Mouse (Mus musculus): ENCODE measurements around the gene Ccl6. TPM values are rescaled to one million over a fixed set of nuclear protein-coding genes. Genes with fewer than 3 reads are reported as not detected.
"Not testable (repeated sequence)": the region's sequence is repeated elsewhere in the genome, so short reads cannot be mapped to it uniquely, and the experiment has no call there.

Ccl6 gene
- polyA plus RNA-seq, 1 experiment, result 2.6 TPM

DNA sequence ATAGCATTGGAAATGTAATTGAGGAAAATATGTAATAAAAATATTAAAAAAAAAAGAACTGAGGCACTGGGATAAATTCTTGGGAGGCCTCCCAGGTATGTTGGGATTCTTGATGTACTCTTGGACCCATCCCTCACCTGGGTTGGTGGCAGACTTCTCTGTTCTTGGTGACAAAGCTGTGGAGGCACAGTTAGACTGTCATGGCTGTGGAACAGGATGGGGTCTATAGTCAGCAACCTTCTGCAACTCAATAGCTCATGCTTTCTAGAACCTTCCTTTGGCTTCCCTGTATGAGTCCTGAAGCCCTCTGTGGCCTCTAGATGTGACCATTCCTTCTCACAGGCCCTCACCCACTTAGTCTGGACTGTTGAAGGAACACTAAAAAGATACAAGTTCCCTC is 26.3 kb downstream of the Ccl6 start:
- no peak for DNase-seq (ENCODE audit: extremely low spot score in 1 of 2, low spot score in 1 of 2)

DNA sequence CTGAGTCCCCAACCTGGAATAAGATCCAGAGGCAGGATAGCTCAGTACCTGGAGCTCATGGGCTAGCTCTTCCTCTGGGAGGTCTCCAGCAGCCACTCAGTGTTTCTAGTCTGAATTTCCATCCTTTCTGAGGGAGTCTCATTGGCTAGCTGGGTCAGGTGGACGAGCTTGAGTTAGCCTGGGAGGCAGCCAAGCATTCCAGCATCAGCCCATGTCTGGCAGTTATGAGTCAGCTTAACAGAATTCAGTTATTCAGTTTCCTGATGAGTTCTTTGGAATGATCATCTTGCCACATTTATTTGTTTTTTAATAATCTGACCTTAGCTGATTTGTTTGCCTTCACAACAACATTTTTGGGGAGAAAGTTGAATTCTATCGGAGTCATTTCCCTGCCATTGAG is 29.1 kb downstream of the Ccl6 start:
- DNase-seq (ENCODE audit: extremely low spot score in 1 of 2, low spot score in 1 of 2), result peak; percentile 8 to 56

DNA sequence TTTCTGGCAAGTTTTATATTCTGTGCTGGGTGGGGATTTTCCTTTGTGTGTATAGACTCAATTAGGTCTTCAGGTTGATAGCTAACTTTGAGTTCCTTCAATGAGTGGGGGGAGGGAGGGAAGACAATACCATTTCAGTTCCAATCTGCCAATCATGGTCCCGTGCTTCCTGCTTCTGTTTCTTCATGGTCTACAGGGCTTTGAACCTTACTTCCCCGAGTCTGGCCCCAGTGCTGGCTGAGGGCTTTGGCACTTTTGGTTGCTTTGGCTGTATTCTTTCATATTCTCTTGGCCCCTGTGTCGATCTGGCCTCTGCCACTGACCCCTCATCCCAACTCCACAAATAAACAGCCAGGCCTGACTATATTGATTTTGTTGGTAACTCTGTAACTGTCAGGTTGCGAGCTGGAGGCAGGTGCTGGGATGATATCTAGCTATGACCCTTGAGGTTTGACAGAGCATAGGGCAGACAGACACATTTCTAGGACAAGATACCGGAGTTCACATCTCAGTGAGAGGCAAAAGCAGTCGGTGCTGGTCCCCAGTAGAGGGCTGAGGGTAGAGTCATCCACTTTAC is 30.5 kb downstream of the Ccl6 start:
- DNase-seq (ENCODE audit: extremely low spot score in 1 of 2, low spot score in 1 of 2), result no peak

DNA sequence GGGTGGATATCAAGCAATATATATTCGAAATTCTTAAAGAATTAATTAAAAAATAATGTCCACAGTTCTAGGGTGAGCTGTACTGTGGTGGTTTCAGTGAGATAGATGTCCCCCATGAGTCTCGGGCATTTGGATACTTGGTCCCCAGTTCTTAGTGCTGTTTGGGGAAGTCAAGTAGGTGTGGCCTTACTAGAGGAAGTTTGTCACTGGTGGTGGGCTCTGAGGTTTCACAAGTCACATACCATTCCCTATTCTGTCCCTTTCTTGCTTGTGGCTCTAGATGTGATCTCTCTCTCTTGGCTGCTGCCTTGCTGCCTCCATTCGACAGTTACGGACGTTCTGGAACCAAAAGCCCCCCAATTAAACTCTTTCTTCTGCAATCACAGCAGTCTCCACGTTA is 32.5 kb downstream of the Ccl6 start:
- DNase-seq (ENCODE audit: extremely low spot score in 1 of 2, low spot score in 1 of 2), result no peak

DNA sequence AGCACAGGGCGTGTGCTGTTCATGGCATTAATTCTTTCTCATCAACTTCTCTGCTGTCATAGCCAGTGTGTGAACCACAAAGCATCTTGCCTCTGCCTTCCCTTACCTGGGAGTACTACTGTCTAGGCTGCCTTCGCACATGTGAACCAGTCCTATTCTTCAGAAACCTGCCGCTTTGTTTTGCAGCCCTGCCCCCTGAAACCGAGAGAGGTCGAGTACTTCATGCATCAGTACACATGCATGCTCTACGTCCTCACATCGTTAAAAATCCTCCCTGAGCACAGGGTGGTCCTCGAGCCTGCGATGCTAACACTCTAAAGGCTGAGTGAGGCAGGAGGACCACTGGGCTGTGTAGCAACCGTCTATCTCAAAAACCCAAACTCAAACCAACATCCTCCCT is 35.8 kb downstream of the Ccl6 start:
- no peak for DNase-seq (ENCODE audit: extremely low spot score in 1 of 2, low spot score in 1 of 2)

DNA sequence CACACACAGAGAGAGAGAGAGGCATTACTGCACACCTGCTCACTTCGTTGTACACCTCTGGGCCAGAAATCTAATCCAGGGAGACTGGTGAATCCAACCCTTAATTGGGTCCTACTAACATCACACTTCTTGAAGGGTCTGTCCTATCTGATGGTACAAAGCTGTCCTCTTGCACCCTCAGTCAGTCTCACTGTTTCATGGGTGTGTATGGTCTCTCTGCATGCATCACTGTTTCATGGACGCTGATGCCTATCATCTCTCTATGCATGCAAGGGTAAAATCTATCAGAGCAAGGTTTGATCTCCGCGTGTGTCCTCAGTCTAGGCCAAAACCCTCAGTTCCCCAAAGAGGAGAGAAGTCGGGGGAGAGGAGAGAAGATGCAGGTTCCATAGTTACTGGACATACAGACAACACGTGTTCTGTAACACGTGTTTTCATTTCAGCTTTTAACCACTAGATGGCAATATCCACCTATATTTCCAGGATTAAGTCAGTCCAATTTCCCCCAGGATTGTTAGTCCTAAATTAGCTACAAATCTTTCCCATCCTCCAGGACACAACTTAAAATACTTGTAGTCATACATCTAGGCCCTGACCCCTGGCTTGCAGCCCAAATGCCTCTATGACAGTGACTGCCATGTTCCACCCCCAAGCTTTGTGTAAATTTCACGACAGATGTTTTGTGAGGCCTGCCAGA is 36.7 kb downstream of the Ccl6 start:
- peak; percentile 18 to 87 for DNase-seq (ENCODE audit: extremely low spot score in 1 of 2, low spot score in 1 of 2)

DNA sequence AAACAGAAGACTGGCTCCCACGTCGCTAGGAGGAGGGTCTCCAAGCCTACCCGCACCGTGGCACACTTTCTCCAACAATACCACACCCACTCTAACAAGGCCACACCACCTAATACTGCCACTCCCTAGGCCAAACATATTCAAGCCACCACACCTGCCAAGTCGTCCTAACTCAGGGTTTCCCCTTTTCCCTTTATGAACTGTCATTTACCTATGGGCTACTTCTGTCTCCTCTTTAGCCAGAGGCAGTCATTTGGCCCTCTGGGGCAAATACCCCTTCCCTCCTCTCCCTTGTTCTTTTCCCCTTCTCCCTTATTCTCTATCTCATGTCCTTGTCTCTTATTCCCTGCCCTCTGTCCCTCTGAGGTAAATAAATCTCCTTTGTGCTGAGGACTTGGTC is 41.2 kb downstream of the Ccl6 start:
- DNase-seq (ENCODE audit: extremely low spot score in 1 of 2, low spot score in 1 of 2), result no peak

DNA sequence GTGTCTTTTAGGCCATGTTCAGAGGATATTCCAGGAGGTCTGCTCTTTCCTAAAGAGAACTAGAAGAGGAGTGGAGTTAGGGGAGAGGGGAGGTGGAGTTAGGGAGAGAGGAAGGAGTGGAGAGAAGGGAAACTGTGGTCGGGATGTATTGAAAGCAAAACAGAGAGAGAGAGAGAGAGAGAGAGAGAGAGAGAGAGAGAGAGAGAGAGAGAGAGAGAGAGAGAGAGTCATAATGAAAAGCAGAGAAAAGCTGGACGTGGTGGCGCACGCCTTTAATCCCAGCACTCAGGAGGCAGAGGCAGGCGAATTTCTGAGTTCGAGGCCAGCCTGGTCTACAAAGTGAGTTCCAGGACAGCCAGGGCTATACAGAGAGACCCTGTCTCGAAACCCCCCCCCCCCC is 41.9 kb downstream of the Ccl6 start:
- not testable (repeated sequence) for DNase-seq (ENCODE audit: extremely low spot score in 1 of 2, low spot score in 1 of 2)

DNA sequence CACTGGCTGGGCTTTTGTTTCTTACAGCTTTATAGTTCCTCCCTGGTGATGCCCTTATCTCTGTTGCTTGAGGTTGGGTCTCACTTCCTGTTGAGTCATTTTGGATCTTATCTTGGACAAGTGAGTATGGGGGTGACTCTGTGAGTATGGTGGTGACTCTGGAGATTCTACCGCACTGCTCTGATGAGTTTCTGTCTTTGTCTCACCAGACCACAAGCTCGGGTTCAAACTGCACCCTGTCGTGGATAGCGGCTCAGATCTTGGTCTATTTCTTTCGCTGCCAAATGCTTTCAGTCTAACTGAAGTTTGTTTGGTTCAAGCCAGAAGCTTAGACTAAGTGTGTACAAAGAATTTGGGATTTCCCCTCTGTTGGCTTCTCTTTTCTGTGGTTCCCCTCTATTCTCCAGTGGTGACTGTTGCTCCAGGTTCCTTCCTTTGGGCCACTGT is 42.7 kb downstream of the Ccl6 start:
- no peak for DNase-seq (ENCODE audit: extremely low spot score in 1 of 2, low spot score in 1 of 2)

DNA sequence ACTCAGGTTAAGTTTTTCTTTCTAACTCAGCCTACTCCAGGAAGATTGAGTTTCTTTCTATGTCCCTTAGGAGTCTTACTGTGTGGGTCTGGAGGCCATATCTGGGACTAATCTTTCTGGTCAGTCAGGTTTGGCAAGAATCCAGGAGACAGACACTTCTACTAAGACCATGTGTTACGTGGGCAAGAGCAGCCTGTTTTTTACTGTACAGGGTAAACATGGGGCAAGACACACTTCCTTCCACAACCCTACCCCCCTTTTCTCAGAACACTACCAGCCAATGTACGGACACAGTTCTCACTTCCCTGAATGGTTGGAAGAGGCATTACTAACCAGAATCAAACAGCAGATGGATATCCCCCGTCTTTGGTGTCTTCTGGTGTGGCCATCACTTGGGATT is 48.7 kb downstream of the Ccl6 start:
- no peak for DNase-seq (ENCODE audit: extremely low spot score in 1 of 2, low spot score in 1 of 2)

DNA sequence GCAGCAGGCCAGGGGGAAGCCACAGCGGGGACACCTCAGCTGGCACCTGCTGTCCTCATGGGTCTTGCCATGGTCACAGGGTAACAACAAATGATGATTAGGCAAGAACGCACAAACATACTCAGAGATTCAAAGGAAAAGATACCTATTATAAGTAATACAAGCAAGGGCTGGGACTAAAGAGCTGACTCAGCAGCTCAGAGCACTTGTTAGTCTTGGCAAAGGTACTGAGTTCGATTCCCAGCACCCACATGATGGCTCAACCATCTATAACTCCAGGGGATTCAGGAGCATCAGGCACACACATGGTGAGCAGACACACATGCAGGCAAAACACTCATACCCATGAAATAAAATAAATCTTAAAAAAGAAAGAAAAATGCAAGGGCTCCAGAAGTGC is 51.5 kb downstream of the Ccl6 start:
- DNase-seq (ENCODE audit: extremely low spot score in 1 of 2, low spot score in 1 of 2), result no peak

DNA sequence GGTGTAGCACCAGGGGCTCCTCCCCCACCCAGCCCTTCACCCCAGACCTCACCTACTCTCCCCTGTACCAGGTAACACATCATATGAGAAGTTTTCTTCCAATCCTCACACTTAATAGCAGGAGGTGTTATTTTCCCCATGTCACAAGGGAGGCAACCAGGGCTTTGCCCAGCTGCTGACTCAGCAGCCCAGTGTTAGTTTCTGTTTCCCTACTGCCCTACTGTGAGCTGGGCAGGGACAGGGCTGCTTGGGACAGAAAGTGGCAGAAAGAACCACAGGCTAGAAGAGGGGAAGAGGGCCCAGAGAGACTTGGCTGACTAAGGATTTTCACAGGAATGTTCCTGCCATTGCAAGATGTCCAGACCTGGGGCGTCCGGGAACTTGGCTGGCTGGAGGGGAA is 52.0 kb downstream of the Ccl6 start:
- DNase-seq (ENCODE audit: extremely low spot score in 1 of 2, low spot score in 1 of 2), result no peak

DNA sequence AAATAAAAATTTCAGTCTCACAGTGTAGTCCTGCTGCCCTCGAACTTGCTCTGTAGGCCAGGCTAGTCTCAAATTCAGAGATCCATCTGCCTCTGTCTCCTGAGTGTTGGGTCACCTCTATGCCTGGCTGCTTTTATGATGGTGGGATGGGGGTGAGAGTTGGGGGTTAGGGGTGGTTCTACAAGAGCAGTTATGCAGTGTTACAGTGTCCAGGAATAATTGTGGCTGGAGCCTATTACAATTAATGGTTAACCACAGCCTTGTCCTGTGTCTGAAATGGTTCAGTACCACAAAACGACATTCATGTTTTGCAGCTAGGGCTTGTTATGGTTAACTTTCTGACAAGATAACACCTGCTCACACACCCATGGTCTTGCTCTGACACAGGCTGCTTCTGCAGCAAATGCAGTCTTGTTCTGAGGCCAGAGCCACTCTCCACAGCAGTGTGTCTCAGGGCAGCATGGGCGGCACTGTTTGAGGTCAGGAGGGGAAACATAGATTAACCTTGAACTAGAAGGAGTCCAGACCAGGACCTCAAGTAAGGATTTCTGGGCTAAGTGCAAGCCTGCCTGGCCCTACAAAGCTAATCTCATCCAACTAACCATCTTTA is 54.1 kb downstream of the Ccl6 start:
- DNase-seq (ENCODE audit: extremely low spot score in 1 of 2, low spot score in 1 of 2), result no peak

Other genes starting within 250 kb of the Ccl6 start
- gene Rasl10b, start 183.9 kb downstream of the Ccl6 start, polyA plus RNA-seq (2012; rRNA removed), result 341 and 351 TPM in 2 replicates
- 0.04 TPM in 1 of 2 replicates, not detected in the other for gene Gas2l2, start 163.6 kb downstream of the Ccl6 start, polyA plus RNA-seq (2012; rRNA removed)
- gene 1700020L24Rik, start 155.4 kb downstream of the Ccl6 start, polyA plus RNA-seq (2012; rRNA removed), result 0.60 and 0.80 TPM in 2 replicates
- gene Mmp28, start 130.0 kb downstream of the Ccl6 start, polyA plus RNA-seq (2012; rRNA removed), result 3.6 and 3.9 TPM in 2 replicates
- 70.8 and 70.9 TPM in 2 replicates for gene Taf15, start 120.0 kb downstream of the Ccl6 start, polyA plus RNA-seq (2012; rRNA removed)
- not detected in 2 replicates for gene Heatr9, start 70.9 kb downstream of the Ccl6 start, polyA plus RNA-seq (2012; rRNA removed)
- gene Ccl5, start 62.6 kb downstream of the Ccl6 start, polyA plus RNA-seq (2012; rRNA removed), result 0.69 and 1.00 TPM in 2 replicates
- gene Ccl9, start 14.5 kb downstream of the Ccl6 start, polyA plus RNA-seq (2012; rRNA removed), result 1.8 TPM in 2 replicates
- not detected in 2 replicates for gene Rpl9-ps1, start 52.5 kb upstream of the Ccl6 start, polyA plus RNA-seq (2012; rRNA removed)
- gene Ccl3, start 56.3 kb upstream of the Ccl6 start, polyA plus RNA-seq (2012; rRNA removed), result 1.1 and 1.3 TPM in 2 replicates
- gene Ccl4, start 69.5 kb upstream of the Ccl6 start, polyA plus RNA-seq (2012; rRNA removed), result 0.56 and 0.61 TPM in 2 replicates
- 1.5 and 2.1 TPM in 2 replicates for gene Wfdc17, start 110.9 kb upstream of the Ccl6 start, polyA plus RNA-seq (2012; rRNA removed)
- 3.9 and 4.7 TPM in 2 replicates for gene Wfdc18, start 115.9 kb upstream of the Ccl6 start, polyA plus RNA-seq (2012; rRNA removed)
- gene Wfdc21, start 153.9 kb upstream of the Ccl6 start, polyA plus RNA-seq (2012; rRNA removed), result not detected in 2 replicates
- 17.9 and 18.5 TPM in 2 replicates for gene Heatr6, start 160.6 kb upstream of the Ccl6 start, polyA plus RNA-seq (2012; rRNA removed)